Mouse (Mus musculus): ENCODE results near the gene Btg1.

The Btg1 gene

GRCm38 (mm10) chr10:96630110-96630509, 13.3 kb downstream of the Btg1 start:
- WGBS, result 81% methylated on average over 5 of the region's 5 CpGs

- whole genome bisulfite sequencing, result 86% methylated on average over 9 of the region's 9 CpGs
Observed at GRCm38 (mm10) chr10:96631066-96631711, 14.4 kb downstream of the Btg1 start.

GRCm38 (mm10) chr10:96632271-96633144, 15.7 kb downstream of the Btg1 start:
- 74% methylated on average over 12 of the region's 12 CpGs for WGBS

GRCm38 (mm10) chr10:96633145-96633516, 16.3 kb downstream of the Btg1 start:
- 79% methylated on average over 4 of the region's 4 CpGs for WGBS

- WGBS, result 69% methylated on average over 4 of the region's 4 CpGs
Observed at GRCm38 (mm10) chr10:96635472-96635871, 18.7 kb downstream of the Btg1 start.

- WGBS, result 79% methylated on average over 2 of the region's 2 CpGs
Observed at GRCm38 (mm10) chr10:96638477-96638876, 21.7 kb downstream of the Btg1 start.

- 84% methylated on average over 4 of the region's 4 CpGs for WGBS
Observed at GRCm38 (mm10) chr10:96642014-96642413, 25.2 kb downstream of the Btg1 start.

GRCm38 (mm10) chr10:96642751-96643150, 25.9 kb downstream of the Btg1 start:
- 52% methylated on average over 6 of the region's 6 CpGs for WGBS

- WGBS, result 95% methylated on average over 1 of the region's 1 CpGs
Observed at GRCm38 (mm10) chr10:96645183-96645582, 28.4 kb downstream of the Btg1 start.

- WGBS, result 34% methylated on average over 13 of the region's 13 CpGs
Observed at GRCm38 (mm10) chr10:96646024-96646866, 29.4 kb downstream of the Btg1 start.

GRCm38 (mm10) chr10:96646867-96647462, 30.2 kb downstream of the Btg1 start:
- WGBS, result 62% methylated on average over 5 of the region's 5 CpGs

GRCm38 (mm10) chr10:96648161-96648561, 31.4 kb downstream of the Btg1 start:
- WGBS, result 56% methylated on average over 3 of the region's 3 CpGs

- 97% methylated on average over 3 of the region's 3 CpGs for WGBS
Observed at GRCm38 (mm10) chr10:96649524-96649923, 32.7 kb downstream of the Btg1 start.

- 79% methylated on average over 2 of the region's 2 CpGs for WGBS
Observed at GRCm38 (mm10) chr10:96652372-96652771, 35.6 kb downstream of the Btg1 start.

GRCm38 (mm10) chr10:96653030-96653429, 36.2 kb downstream of the Btg1 start:
- WGBS, result 92% methylated on average over 5 of the region's 5 CpGs

- WGBS, result 87% methylated on average over 5 of the region's 5 CpGs
Observed at GRCm38 (mm10) chr10:96654079-96654478, 37.3 kb downstream of the Btg1 start.

- 88% methylated on average over 7 of the region's 7 CpGs for WGBS
Observed at GRCm38 (mm10) chr10:96654576-96654975, 37.8 kb downstream of the Btg1 start.

GRCm38 (mm10) chr10:96655066-96655465, 38.3 kb downstream of the Btg1 start:
- 88% methylated on average over 2 of the region's 2 CpGs for WGBS

GRCm38 (mm10) chr10:96656176-96656575, 39.4 kb downstream of the Btg1 start:
- WGBS, result 91% methylated on average over 3 of the region's 3 CpGs

- 48% methylated on average over 5 of the region's 5 CpGs for WGBS
Observed at GRCm38 (mm10) chr10:96658906-96659305, 42.1 kb downstream of the Btg1 start.

- 91% methylated on average over 10 of the region's 10 CpGs for WGBS
Observed at GRCm38 (mm10) chr10:96660280-96660985, 43.6 kb downstream of the Btg1 start.
